Mouse (Mus musculus): ENCODE measurements around the gene Lamp2. TPM values are rescaled to one million over a fixed set of nuclear protein-coding genes. Genes with fewer than 3 reads are reported as not detected.
"Not testable (repeated sequence)": the region's sequence is repeated elsewhere in the genome, so short reads cannot be mapped to it uniquely, and the experiment has no call there.

The Lamp2 gene
- total RNA-seq, 2 experiments from 2014 or later, result 58.9 to 86.5 TPM

DNA sequence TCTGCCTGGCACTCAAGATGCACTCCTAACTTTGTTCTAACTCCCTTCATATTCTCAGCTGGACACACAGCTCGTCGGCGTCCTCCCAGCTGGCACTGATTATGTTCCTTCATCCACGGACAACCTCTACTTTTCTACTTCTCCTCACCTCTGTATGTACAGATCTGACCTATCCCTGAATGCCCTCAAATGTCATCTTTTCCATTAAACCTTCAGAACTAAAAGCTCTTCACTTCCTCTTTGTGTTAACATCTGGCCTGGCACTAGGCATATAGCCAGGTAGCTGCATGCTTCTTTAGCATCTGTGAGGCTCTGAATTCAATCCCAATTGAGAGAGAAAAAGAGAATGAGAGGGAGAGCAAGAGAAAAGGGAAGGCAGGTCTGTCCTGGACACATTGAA, 26.8 kb downstream of the Lamp2 start:
- no peak for ATAC-seq (replicated peaks; ENCODE audit: low FRiP score, poor library complexity, severe bottlenecking)

DNA sequence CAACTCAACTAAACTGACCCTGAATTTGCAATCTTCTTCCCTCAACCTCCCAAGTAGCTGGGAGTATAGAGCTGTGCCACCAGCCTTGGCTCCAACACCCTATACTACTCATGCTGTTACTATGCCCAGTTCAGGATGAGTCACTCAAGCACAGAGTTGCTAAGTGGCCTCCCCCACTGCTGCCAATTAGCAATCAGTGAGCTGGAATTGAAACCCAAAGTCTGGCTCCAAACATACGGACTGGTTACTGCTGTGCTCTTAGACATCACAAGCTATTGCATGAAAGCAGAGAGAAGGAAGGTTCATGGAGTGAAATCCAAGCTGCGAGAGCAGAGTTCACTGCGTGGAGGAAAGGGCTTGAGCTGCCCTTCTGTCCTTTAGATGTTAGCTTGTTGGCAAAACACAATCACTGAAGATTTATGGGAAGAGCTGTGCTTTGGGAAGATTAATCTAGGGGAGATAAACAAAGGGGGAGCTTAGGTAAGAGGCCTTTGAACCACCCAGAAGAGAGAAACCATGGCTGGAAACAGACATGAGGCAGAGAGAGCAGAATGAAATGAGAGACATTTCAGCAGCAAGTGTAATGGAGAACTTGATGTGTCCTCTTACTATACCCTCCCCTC, 27.3 kb downstream of the Lamp2 start:
- ATAC-seq (replicated peaks; ENCODE audit: low FRiP score, poor library complexity, severe bottlenecking), result no peak

DNA sequence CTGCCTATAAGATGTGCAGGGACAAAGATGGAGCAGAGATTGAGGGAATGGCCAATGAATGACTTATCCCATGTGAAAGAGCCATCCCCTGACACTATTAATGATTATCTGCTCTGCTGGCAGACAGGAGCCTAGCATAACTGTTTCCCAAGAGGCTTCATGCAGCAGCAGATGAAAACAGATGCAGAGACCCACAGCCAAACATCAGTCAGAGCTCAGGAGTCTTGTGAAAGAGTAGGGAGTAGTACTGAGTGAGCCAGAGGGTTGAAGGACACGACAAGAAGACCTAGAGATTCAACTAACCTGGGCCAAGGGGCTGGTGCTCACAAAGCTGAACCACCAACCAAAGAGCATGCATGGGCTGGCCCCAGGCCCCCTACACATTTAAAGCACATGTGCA, 30.2 kb downstream of the Lamp2 start:
- no peak for ATAC-seq (replicated peaks; ENCODE audit: low FRiP score, poor library complexity, severe bottlenecking)

DNA sequence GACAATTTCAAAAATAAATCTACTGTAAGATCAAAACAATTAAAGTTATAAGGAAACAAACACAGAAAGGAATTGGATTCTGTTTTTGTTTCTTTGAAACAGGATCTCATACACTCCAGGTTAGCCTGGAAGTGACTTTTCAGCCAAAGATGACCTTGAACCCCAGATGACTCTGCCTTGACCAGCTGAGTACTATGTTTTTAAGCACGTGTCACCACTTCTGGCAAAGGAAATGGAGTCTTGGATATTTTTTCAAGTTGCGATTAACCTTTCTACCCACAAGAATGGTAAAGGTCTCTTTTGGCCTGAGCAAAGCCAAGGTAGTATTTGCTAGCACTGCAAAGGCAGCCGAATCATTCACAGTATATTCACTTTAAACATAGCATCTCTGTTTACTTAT, 33.2 kb downstream of the Lamp2 start:
- no peak for ATAC-seq (replicated peaks; ENCODE audit: low FRiP score, poor library complexity, severe bottlenecking)

DNA sequence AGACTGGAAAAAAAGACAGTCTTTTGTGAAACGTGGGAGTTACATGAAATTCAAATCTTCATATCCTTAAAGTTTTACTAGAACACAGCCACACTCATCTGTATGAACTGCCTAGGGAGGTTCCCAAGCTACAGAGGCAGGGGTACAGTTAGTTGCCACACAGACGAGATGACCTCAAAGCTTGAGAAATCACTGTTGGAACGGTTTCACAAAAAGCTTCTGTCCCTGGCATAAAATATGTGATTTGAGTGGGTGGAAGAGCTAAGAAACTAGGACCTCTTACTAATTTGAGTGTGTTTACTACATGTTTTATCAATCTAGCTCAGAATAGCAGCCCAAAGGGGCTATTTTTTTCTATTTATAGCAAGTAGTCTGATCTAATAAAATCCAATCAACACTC, 33.9 kb downstream of the Lamp2 start:
- no peak for ATAC-seq (replicated peaks; ENCODE audit: low FRiP score, poor library complexity, severe bottlenecking)

DNA sequence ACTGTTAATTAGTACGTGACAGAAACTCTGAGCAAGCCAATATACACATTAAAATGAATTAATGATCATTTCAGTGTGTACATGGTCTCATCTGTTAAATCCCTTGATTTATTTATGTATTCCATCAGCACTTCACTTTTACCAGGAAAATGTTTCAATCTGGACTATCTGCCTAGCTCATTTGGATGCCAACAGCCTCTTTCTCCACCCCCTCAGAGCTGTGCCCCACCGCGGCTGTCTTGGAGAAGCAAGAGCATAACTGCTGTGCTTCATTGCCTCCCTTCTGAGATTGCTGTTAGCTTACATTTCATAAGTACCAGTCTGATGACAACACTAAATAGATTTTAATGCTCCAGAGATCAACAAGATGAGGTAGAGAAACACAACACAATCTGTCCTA, 52.4 kb downstream of the Lamp2 start:
- ATAC-seq (replicated peaks; ENCODE audit: low FRiP score, poor library complexity, severe bottlenecking), result no peak

DNA sequence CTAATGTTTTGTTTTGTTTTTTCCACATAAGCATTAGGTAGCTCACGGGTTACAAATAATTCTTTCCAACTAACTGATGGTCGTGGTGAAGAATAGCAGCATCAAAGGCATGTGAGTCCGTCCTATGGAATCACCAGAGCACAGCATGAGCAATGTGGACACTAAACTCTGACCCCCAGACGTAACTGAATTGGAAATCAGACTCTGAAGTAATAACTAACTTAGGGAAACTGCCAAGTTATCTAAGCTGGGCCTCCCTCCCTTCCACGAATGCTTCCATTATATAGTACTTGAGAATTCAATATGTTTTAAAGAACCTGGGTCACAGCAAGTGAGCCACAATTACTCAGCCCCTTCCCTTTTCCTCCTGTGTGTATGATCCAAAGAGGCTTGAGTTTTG, 53.3 kb downstream of the Lamp2 start:
- ATAC-seq (replicated peaks; ENCODE audit: low FRiP score, poor library complexity, severe bottlenecking), result no peak

DNA sequence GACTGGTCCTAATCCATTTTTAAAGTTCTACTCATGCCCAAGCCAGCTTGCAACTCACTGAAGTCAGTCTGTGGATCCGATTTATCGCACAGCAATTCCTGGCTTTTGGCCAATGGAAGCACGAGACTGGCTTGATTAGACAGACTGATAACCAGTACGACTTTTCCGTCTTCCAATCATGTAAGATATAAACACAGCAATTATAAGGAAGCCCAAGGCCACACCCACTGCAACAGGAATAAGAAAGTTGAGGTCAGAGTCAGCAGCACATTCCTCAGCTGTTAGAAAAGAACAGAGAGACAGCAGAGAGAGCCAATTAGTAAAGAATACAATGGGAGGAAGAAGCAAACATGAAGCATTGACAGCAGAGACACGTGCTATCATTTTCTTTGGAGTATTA, 54.2 kb downstream of the Lamp2 start:
- no peak for ATAC-seq (replicated peaks; ENCODE audit: low FRiP score, poor library complexity, severe bottlenecking)

DNA sequence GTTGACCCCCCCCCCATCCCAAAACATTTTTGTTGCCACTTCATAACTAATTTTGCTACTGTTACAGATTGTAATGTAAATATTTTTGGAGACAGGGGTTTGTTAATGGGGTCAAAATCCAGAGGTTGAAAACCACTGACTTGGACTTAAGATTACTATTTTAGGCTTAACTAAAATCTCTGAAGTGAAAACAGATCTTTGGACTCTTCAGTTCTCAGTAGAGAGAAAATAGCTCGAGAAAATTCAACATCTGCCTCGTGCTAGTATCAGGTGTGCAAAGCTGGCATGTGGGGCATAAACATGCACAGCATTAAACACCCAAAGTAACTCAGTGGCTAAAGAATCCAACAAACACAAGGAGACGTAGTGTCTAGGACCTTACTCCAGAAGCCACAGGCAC, 55.6 kb downstream of the Lamp2 start:
- ATAC-seq (replicated peaks; ENCODE audit: low FRiP score, poor library complexity, severe bottlenecking), result no peak

DNA sequence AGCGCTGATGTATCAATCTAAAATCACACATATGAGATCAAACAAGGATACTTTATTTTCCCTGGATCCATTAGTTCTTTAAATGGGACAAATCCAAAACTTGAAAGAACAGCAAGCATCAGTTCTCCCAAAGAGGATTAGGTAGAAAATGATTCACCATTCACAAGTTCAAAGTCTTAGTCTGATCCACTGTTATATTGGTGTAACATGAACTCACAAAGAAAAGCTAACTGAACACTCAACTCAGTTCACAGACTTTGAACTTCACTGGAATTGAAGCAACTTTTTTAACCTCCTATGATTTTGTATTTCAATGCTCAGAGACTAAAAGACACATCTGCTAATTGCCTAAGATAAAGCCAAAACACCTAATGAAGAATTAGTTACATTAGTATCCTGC, 56.6 kb downstream of the Lamp2 start:
- ATAC-seq (replicated peaks; ENCODE audit: low FRiP score, poor library complexity, severe bottlenecking), result no peak

DNA sequence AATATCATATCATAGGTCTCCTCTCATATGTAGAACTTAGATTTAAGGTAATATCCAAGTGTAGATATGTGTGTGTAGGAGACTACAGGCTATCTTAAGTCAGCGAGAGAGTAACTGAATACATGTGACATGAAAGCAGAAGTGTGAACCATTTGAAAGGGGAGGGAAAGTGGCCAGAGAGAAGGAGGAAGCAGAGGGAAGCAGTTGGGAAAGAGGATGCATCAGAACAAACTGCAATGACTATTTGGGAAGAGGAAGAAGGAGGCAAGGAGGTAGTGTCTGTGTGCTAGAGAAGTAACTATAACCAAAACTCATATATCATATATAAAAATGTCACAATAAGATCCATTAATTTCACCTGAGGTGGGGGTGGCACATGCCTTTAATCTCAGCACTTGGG, 83.1 kb downstream of the Lamp2 start:
- not testable (repeated sequence) for ATAC-seq (replicated peaks; ENCODE audit: low FRiP score, poor library complexity, severe bottlenecking)

DNA sequence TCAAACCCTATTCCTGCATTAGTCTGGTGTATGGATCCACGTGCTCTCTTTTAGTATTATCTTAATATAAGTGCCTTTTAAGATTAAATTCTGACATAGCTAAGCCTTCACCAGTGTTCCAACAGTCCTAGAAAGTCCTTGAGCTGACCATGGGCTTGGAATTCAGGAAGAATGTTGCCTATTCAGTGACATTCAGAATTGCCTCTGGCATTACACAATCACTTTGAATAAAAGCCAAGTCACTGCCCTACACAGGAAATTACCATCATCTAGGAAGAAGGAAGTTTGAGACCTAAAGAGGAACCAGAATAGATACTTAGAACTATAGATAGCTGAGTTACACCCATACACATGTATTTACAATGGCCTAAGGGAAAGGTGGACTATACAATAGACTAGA, 91.6 kb downstream of the Lamp2 start:
- ATAC-seq (replicated peaks; ENCODE audit: low FRiP score, poor library complexity, severe bottlenecking), result not testable (repeated sequence)

DNA sequence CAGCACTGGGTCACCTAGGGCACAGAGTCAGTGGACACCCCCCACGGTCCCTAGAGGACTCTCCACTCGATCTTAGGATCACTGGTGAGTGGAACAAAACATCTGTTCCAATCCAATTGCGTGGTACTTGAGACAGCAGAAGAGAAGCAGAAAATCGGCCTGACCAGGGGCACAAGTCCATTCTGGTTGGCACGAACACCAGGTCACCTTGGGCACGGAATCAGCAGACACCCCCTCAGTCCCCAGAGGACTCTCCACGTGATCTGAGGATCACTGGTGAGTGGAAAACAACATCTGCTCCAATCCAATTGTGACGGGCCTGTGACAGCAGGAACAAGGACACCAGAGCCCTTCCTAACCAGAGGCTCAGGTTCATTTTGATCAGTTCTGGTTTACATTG, 94.2 kb downstream of the Lamp2 start:
- no peak for ATAC-seq (replicated peaks; ENCODE audit: low FRiP score, poor library complexity, severe bottlenecking)

Other genes with a start within 250 kb of the Lamp2 start
- not detected in 2 replicates for gene Tmem255a, start 204.0 kb downstream of the Lamp2 start, total RNA-seq (2015; ENCODE audit: low replicate concordance)
- gene Tmem255a, start 204.0 kb downstream of the Lamp2 start, total RNA-seq (2017; ENCODE audit: low replicate concordance), result 0.98 TPM in 1 of 2 replicates, not detected in the other
- gene Atp1b4, start 140.3 kb downstream of the Lamp2 start, total RNA-seq (2015; ENCODE audit: low replicate concordance), result not detected in 2 replicates
- gene Atp1b4, start 140.3 kb downstream of the Lamp2 start, total RNA-seq (2017; ENCODE audit: low replicate concordance), result 0.42 TPM in 1 of 2 replicates, not detected in the other
- gene Cul4b, start 119.7 kb upstream of the Lamp2 start, total RNA-seq (2015; ENCODE audit: low replicate concordance), result 12.7 and 29.5 TPM in 2 replicates
- gene Cul4b, start 119.7 kb upstream of the Lamp2 start, total RNA-seq (2017; ENCODE audit: low replicate concordance), result 17.4 and 17.9 TPM in 2 replicates
- 8.1 and 36.4 TPM in 2 replicates for gene Mcts1, start 144.1 kb upstream of the Lamp2 start, total RNA-seq (2015; ENCODE audit: low replicate concordance)
- 11.7 and 21.2 TPM in 2 replicates for gene Mcts1, start 144.1 kb upstream of the Lamp2 start, total RNA-seq (2017; ENCODE audit: low replicate concordance)
- gene C1galt1c1, start 178.6 kb upstream of the Lamp2 start, total RNA-seq (2015; ENCODE audit: low replicate concordance), result 15.0 and 32.4 TPM in 2 replicates
- 21.7 and 23.4 TPM in 2 replicates for gene C1galt1c1, start 178.6 kb upstream of the Lamp2 start, total RNA-seq (2017; ENCODE audit: low replicate concordance)

Data from erythroblast, adult 5-6 weeks (primary cell).